Comparison of ENCODE assay signal across 18 mouse cellular contexts in the genomic region with DNA sequence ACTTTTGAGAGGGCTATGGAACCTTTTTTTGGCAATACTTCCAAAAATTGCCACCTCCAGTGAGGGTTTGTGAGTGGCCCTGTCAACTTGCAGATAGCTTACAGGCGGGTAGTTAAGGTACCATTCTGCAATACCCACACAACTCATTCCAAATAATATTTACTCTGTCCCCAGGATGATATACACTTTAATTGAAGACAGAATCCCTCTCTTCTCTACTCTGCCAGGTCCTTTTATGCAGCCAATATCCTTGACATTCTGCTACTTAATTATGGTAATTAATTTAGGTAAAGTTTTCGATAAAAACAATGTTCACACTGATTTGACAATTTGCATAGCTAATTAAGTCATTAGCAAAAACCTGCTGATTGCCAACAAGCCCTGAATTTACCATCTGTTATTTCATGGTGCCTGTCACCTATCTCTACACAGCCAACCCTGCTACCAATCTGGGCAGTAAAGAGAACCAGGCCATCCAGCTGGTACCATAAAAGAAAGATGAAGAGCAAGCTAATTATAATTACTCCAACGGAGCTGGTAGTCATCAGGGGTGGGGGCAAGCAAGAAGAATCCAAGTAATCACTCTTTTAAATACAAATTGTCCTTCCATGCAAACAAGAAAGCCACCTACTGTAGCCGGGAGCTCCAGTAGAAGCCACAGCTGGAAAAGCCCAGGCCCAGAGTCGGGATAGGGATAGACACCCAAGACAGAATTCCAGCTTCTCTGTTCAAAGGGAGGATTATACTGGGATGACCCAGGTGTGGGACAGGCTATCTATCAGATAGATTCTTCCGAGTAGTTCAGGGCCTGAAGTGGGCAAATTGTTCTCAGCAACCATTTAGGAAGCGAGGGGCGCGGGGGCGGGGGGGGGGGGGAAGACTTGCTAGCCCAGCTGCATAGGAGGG.
DNase-seq lines count a peak whose midpoint lies in the region; ATAC-seq and TF ChIP-seq lines count a peak whose summit lies in the region.
"Had no signal": no experiment of that assay in that cellular context is flagged by ENCODE, and none has a peak within 500 bp of the region (broad histone marks: within the 10 kb centered on the region; RNA-seq: fewer than 3 reads in every experiment).

No protein-coding gene starts in this region.

- no peak for TF ChIP-seq CTCF in brain, embryonic 14.5 days (IDR thresholded peaks at IDR 0.05; ENCODE audit: borderline replicate concordance, extremely low read depth, insufficient read depth, insufficient read length)
- no peak for TF ChIP-seq CTCF in forebrain, postnatal 0 days (IDR thresholded peaks at IDR 0.05; ENCODE audit: low read depth)

- no peak overlapping the region for H3K4me3 ChIP-seq in forebrain, postnatal 0 days (ENCODE audit: low read depth, low read length)
- H3K4me3 ChIP-seq in midbrain, embryonic 16.5 days (ENCODE audit: low read depth, low read length): no peak overlapping the region
- H3K4me3 ChIP-seq in liver, embryonic 12.5 days: no peak overlapping the region
- H3K4me3 ChIP-seq: limb, embryonic 12.5 days had no signal

- no peaks in the 10 kb centered on the region for H3K9me3 ChIP-seq in forebrain, postnatal 0 days (ENCODE audit: low read length)
- no peaks in the 10 kb centered on the region for H3K9me3 ChIP-seq in midbrain, embryonic 16.5 days (replicated peaks; ENCODE audit: control insufficient read depth, low read length, poor library complexity, severe bottlenecking)
- no peaks in the 10 kb centered on the region for H3K9me3 ChIP-seq in liver, embryonic 12.5 days (replicated peaks)
- H3K9me3 ChIP-seq: limb, embryonic 12.5 days had no signal

- no peak for TF ChIP-seq POLR2A in brain, embryonic 14.5 days (IDR thresholded peaks at IDR 0.05; ENCODE audit: borderline replicate concordance, extremely low read depth, insufficient read depth, insufficient read length, poor library complexity, severe bottlenecking)

- peak overlapping the region; percentile 57 for H3K27ac ChIP-seq in forebrain, postnatal 0 days (ENCODE audit: low read depth, low read length)
- H3K27ac ChIP-seq in midbrain, embryonic 16.5 days (ENCODE audit: low read length): peak overlapping the region; percentile 37; the same call in 1 of the 2 replicates
- H3K27ac ChIP-seq in liver, embryonic 12.5 days: no peak overlapping the region
- H3K27ac ChIP-seq: limb, embryonic 12.5 days; stomach, postnatal 0 days had no signal

- no peak overlapping the region for H3K9ac ChIP-seq in forebrain, postnatal 0 days
- H3K9ac ChIP-seq in midbrain, embryonic 16.5 days (ENCODE audit: low read depth, low read length): no peak overlapping the region
- H3K9ac ChIP-seq in liver, embryonic 12.5 days: no peak overlapping the region
- H3K9ac ChIP-seq: limb, embryonic 12.5 days had no signal

- peaks cover 4% of the 10 kb centered on the region; the same call in 1 of the 2 replicates for H3K36me3 ChIP-seq in forebrain, postnatal 0 days (ENCODE audit: insufficient read depth)
- H3K36me3 ChIP-seq in midbrain, embryonic 16.5 days (ENCODE audit: control insufficient read depth, insufficient read depth, low read length): no peaks in the 10 kb centered on the region
- H3K36me3 ChIP-seq in liver, embryonic 12.5 days: no peaks in the 10 kb centered on the region

- no peak overlapping the region for H3K4me2 ChIP-seq in forebrain, postnatal 0 days (ENCODE audit: low read depth)
- H3K4me2 ChIP-seq in midbrain, embryonic 16.5 days (ENCODE audit: low read length): no peak overlapping the region
- H3K4me2 ChIP-seq in liver, embryonic 12.5 days: no peak overlapping the region
- H3K4me2 ChIP-seq: heart, embryonic 11.5 days; limb, embryonic 12.5 days had no signal

- peak; percentile 83 for ATAC-seq in forebrain, postnatal 0 days
- peak; percentile 40; the same call in 1 of the 2 replicates for ATAC-seq in midbrain, embryonic 16.5 days
- no peak for ATAC-seq in liver, embryonic 12.5 days
- ATAC-seq: intestine, postnatal 0 days had no signal

- intact Hi-C loops in heart, postnatal 10 days (cut with DNase I): loop anchor here (10.0 kb wide), 1 partner anchor 169 kb away; no protein-coding TSS in a partner anchor

- WGBS in forebrain, postnatal 0 days: 50% methylated on average over 10 of the region's 10 CpGs
- WGBS in midbrain, embryonic 16.5 days: 71% methylated on average over 9 of the region's 10 CpGs
- 73% methylated on average over 10 of the region's 10 CpGs for WGBS in liver, embryonic 12.5 days (ENCODE audit: insufficient replicate concordance)

- H3K27me3 ChIP-seq in forebrain, postnatal 0 days (ENCODE audit: insufficient read depth, low read length): no peaks in the 10 kb centered on the region
- H3K27me3 ChIP-seq in midbrain, embryonic 16.5 days (ENCODE audit: control insufficient read depth, insufficient read depth, low read depth, low read length): no peaks in the 10 kb centered on the region
- H3K27me3 ChIP-seq in liver, embryonic 12.5 days (replicated peaks): no peaks in the 10 kb centered on the region
- H3K27me3 ChIP-seq: limb, embryonic 12.5 days had no signal

- H3K4me1 ChIP-seq in forebrain, postnatal 0 days (ENCODE audit: insufficient read depth): peaks cover 5% of the 10 kb centered on the region; the same call in 1 of the 2 replicates
- no peaks in the 10 kb centered on the region for H3K4me1 ChIP-seq in midbrain, embryonic 16.5 days (ENCODE audit: control insufficient read depth, insufficient read depth, low read length)
- no peaks in the 10 kb centered on the region for H3K4me1 ChIP-seq in liver, embryonic 12.5 days

- peak; percentile 52 for DNase-seq in heart, adult 11 months
- no peak for DNase-seq in heart, postnatal 10 days
- DNase-seq in brain, embryonic 14.5 days (ENCODE audit: low read depth): peak; percentile 94
- peak; percentile 70 for DNase-seq in forebrain, postnatal 0 days
- no peak for DNase-seq in kidney, adult 8-10 months
- DNase-seq: adrenal gland, postnatal 36 days; cerebellum, adult 11 months; gastrocnemius, postnatal 14 days; heart, postnatal 36 days; kidney, postnatal 36 days; right cerebral cortex, adult 18-20 months; thymus, postnatal 36 days had no signal

Comparison
In these comparisons a context has a peak if more than half of its experiments do, and no peak if none do; other contexts are left out.
1. DNase-seq: peak in heart, adult 11 months (single experiment), brain, embryonic 14.5 days (single experiment) and forebrain, postnatal 0 days (single experiment); none in heart, postnatal 10 days (0 of 2) and kidney, adult 8-10 months (0 of 2).